Mouse (Mus musculus): ENCODE results near the gene Llgl1. TPM values are rescaled to one million over a fixed set of nuclear protein-coding genes. Genes with fewer than 3 reads are reported as not detected.

The Llgl1 gene
- polyA plus RNA-seq, 1 experiment = 123 TPM

GRCm38 (mm10) chr11:60727392-60728140 lies 28.0 kb downstream of the Llgl1 start:
- no peak for DNase-seq (ENCODE audit: low read depth)
- TF ChIP-seq POLR2A (IDR thresholded peaks at IDR 0.05; ENCODE audit: borderline replicate concordance, extremely low read depth, insufficient read depth, insufficient read length, poor library complexity, severe bottlenecking) (no peak), CTCF (IDR thresholded peaks at IDR 0.05; ENCODE audit: borderline replicate concordance, extremely low read depth, insufficient read depth, insufficient read length) (no peak)

- no peak; the same call in 1 of the 2 replicates for TF ChIP-seq POLR2A (IDR thresholded peaks at IDR 0.05; ENCODE audit: borderline replicate concordance, extremely low read depth, insufficient read depth, insufficient read length, poor library complexity, severe bottlenecking)
- no peak for TF ChIP-seq CTCF (IDR thresholded peaks at IDR 0.05; ENCODE audit: borderline replicate concordance, extremely low read depth, insufficient read depth, insufficient read length)
Measured at GRCm38 (mm10) chr11:60728260-60728761, 28.8 kb downstream of the Llgl1 start, which contains the start of gene Mief2. Gene Mief2, plus strand, starts transcription at chr11:60728398.

GRCm38 (mm10) chr11:60729217-60729641 lies 29.7 kb downstream of the Llgl1 start:
- DNase-seq (ENCODE audit: low read depth) = no peak
- TF ChIP-seq POLR2A (IDR thresholded peaks at IDR 0.05; ENCODE audit: borderline replicate concordance, extremely low read depth, insufficient read depth, insufficient read length, poor library complexity, severe bottlenecking) (no peak), CTCF (IDR thresholded peaks at IDR 0.05; ENCODE audit: borderline replicate concordance, extremely low read depth, insufficient read depth, insufficient read length) (no peak)

More at GRCm38 (mm10) chr11:60728260-60728761, 28.8 kb downstream of the Llgl1 start, which contains the start of gene Mief2:
- DNase-seq (ENCODE audit: low read depth) = peak; percentile 99

- TF ChIP-seq POLR2A (IDR thresholded peaks at IDR 0.05; ENCODE audit: borderline replicate concordance, extremely low read depth, insufficient read depth, insufficient read length, poor library complexity, severe bottlenecking) (no peak), CTCF (IDR thresholded peaks at IDR 0.05; ENCODE audit: borderline replicate concordance, extremely low read depth, insufficient read depth, insufficient read length) (no peak)
- DNase-seq (ENCODE audit: low read depth) = no peak
Measured at GRCm38 (mm10) chr11:60730169-60730568, 30.6 kb downstream of the Llgl1 start.

- TF ChIP-seq CTCF (IDR thresholded peaks at IDR 0.05; ENCODE audit: borderline replicate concordance, extremely low read depth, insufficient read depth, insufficient read length) (no peak), POLR2A (IDR thresholded peaks at IDR 0.05; ENCODE audit: borderline replicate concordance, extremely low read depth, insufficient read depth, insufficient read length, poor library complexity, severe bottlenecking) (no peak)
- no peak for DNase-seq (ENCODE audit: low read depth)
Measured at GRCm38 (mm10) chr11:60731251-60731650, 31.7 kb downstream of the Llgl1 start.

GRCm38 (mm10) chr11:60734206-60734605 lies 34.7 kb downstream of the Llgl1 start:
- no peak for DNase-seq (ENCODE audit: low read depth)
- TF ChIP-seq POLR2A (IDR thresholded peaks at IDR 0.05; ENCODE audit: borderline replicate concordance, extremely low read depth, insufficient read depth, insufficient read length, poor library complexity, severe bottlenecking) (no peak), CTCF (IDR thresholded peaks at IDR 0.05; ENCODE audit: borderline replicate concordance, extremely low read depth, insufficient read depth, insufficient read length) (no peak)

GRCm38 (mm10) chr11:60735191-60735590 lies 35.7 kb downstream of the Llgl1 start:
- DNase-seq (ENCODE audit: low read depth) = no peak
- TF ChIP-seq POLR2A (IDR thresholded peaks at IDR 0.05; ENCODE audit: borderline replicate concordance, extremely low read depth, insufficient read depth, insufficient read length, poor library complexity, severe bottlenecking) (no peak), CTCF (IDR thresholded peaks at IDR 0.05; ENCODE audit: borderline replicate concordance, extremely low read depth, insufficient read depth, insufficient read length) (no peak)

GRCm38 (mm10) chr11:60736491-60736890 lies 37.0 kb downstream of the Llgl1 start:
- DNase-seq (ENCODE audit: low read depth) = no peak
- TF ChIP-seq CTCF (IDR thresholded peaks at IDR 0.05; ENCODE audit: borderline replicate concordance, extremely low read depth, insufficient read depth, insufficient read length) = no peak
- no peak for TF ChIP-seq POLR2A (IDR thresholded peaks at IDR 0.05; ENCODE audit: borderline replicate concordance, extremely low read depth, insufficient read depth, insufficient read length, poor library complexity, severe bottlenecking)

- DNase-seq (ENCODE audit: low read depth) = no peak
- TF ChIP-seq CTCF (IDR thresholded peaks at IDR 0.05; ENCODE audit: borderline replicate concordance, extremely low read depth, insufficient read depth, insufficient read length) (no peak), POLR2A (IDR thresholded peaks at IDR 0.05; ENCODE audit: borderline replicate concordance, extremely low read depth, insufficient read depth, insufficient read length, poor library complexity, severe bottlenecking) (no peak)
Measured at GRCm38 (mm10) chr11:60737450-60737849, 37.9 kb downstream of the Llgl1 start.

GRCm38 (mm10) chr11:60740321-60740720 lies 40.8 kb downstream of the Llgl1 start:
- DNase-seq (ENCODE audit: low read depth) = no peak
- TF ChIP-seq POLR2A (IDR thresholded peaks at IDR 0.05; ENCODE audit: borderline replicate concordance, extremely low read depth, insufficient read depth, insufficient read length, poor library complexity, severe bottlenecking) (no peak), CTCF (IDR thresholded peaks at IDR 0.05; ENCODE audit: borderline replicate concordance, extremely low read depth, insufficient read depth, insufficient read length) (no peak)

- TF ChIP-seq POLR2A (IDR thresholded peaks at IDR 0.05; ENCODE audit: borderline replicate concordance, extremely low read depth, insufficient read depth, insufficient read length, poor library complexity, severe bottlenecking) (no peak), CTCF (IDR thresholded peaks at IDR 0.05; ENCODE audit: borderline replicate concordance, extremely low read depth, insufficient read depth, insufficient read length) (no peak)
- DNase-seq (ENCODE audit: low read depth) = no peak
Measured at GRCm38 (mm10) chr11:60755570-60755969, 56.0 kb downstream of the Llgl1 start.

GRCm38 (mm10) chr11:60761681-60762080 lies 62.2 kb downstream of the Llgl1 start:
- TF ChIP-seq CTCF (IDR thresholded peaks at IDR 0.05; ENCODE audit: borderline replicate concordance, extremely low read depth, insufficient read depth, insufficient read length) = no peak
- TF ChIP-seq POLR2A (IDR thresholded peaks at IDR 0.05; ENCODE audit: borderline replicate concordance, extremely low read depth, insufficient read depth, insufficient read length, poor library complexity, severe bottlenecking) = no peak
- no peak for DNase-seq (ENCODE audit: low read depth)

Other genes with a start within 250 kb of the Llgl1 start
- 80.5 and 82.6 TPM in 2 replicates for gene Drg2, start 245.1 kb upstream of the Llgl1 start, polyA plus RNA-seq (2012; rRNA removed)
- 0.16 and 0.19 TPM in 2 replicates for gene Myo15, start 230.4 kb upstream of the Llgl1 start, polyA plus RNA-seq (2012; rRNA removed)
- 15.8 and 22.4 TPM in 2 replicates for gene Alkbh5, start 163.3 kb upstream of the Llgl1 start, polyA plus RNA-seq (2012; rRNA removed)
- 152 and 157 TPM in 2 replicates for gene Flii, start 27.5 kb downstream of the Llgl1 start, polyA plus RNA-seq (2012; rRNA removed)
- gene Mief2, start 28.7 kb downstream of the Llgl1 start, polyA plus RNA-seq (2012; rRNA removed) = 27.9 and 29.9 TPM in 2 replicates
- gene Top3a, start 77.6 kb downstream of the Llgl1 start, polyA plus RNA-seq (2012; rRNA removed) = 10.2 TPM in 2 replicates
- gene Smcr8, start 77.8 kb downstream of the Llgl1 start, polyA plus RNA-seq (2012; rRNA removed) = 9.9 and 13.0 TPM in 2 replicates
- gene Shmt1, start 112.0 kb downstream of the Llgl1 start, polyA plus RNA-seq (2012; rRNA removed) = 6.5 and 13.4 TPM in 2 replicates
- gene Dhrs7b, start 130.9 kb downstream of the Llgl1 start, polyA plus RNA-seq (2012; rRNA removed) = 15.5 and 16.2 TPM in 2 replicates
- 58.8 and 80.1 TPM in 2 replicates for gene Tmem11, start 179.5 kb downstream of the Llgl1 start, polyA plus RNA-seq (2012; rRNA removed)
- 51.5 and 54.6 TPM in 2 replicates for gene Natd1, start 215.0 kb downstream of the Llgl1 start, polyA plus RNA-seq (2012; rRNA removed)
- 14.7 and 17.3 TPM in 2 replicates for gene Map2k3, start 232.3 kb downstream of the Llgl1 start, polyA plus RNA-seq (2012; rRNA removed)